Mouse (Mus musculus): ENCODE data around the gene Ttll12.

The Ttll12 gene

GRCm38 (mm10) chr15:83593702-83594512 lies 1.1 kb downstream of the Ttll12 start:
- DNase-seq (ENCODE audit: low spot score in 2 of 2): no peak

GRCm38 (mm10) chr15:83593189-83593585 lies 1.8 kb downstream of the Ttll12 start:
- DNase-seq (ENCODE audit: low spot score in 2 of 2): no peak

- no peak for DNase-seq (ENCODE audit: low spot score in 2 of 2)
Measured at GRCm38 (mm10) chr15:83592260-83593188, 2.4 kb downstream of the Ttll12 start.

GRCm38 (mm10) chr15:83591758-83592157 lies 3.2 kb downstream of the Ttll12 start:
- no peak for DNase-seq (ENCODE audit: low spot score in 2 of 2)

- no peak for DNase-seq (ENCODE audit: low spot score in 2 of 2)
Measured at GRCm38 (mm10) chr15:83590841-83591240, 4.1 kb downstream of the Ttll12 start.

- DNase-seq (ENCODE audit: low spot score in 2 of 2): no peak
Measured at GRCm38 (mm10) chr15:83584741-83585220, 10.2 kb downstream of the Ttll12 start.

- DNase-seq (ENCODE audit: low spot score in 2 of 2): no peak
Measured at GRCm38 (mm10) chr15:83583419-83584156, 11.4 kb downstream of the Ttll12 start.

- DNase-seq (ENCODE audit: low spot score in 2 of 2): no peak
Measured at GRCm38 (mm10) chr15:83582931-83583330, 12.0 kb downstream of the Ttll12 start.

GRCm38 (mm10) chr15:83576651-83577050 lies 18.3 kb downstream of the Ttll12 start:
- no peak for DNase-seq (ENCODE audit: low spot score in 2 of 2)

GRCm38 (mm10) chr15:83575543-83575942 lies 19.4 kb downstream of the Ttll12 start:
- no peak for DNase-seq (ENCODE audit: low spot score in 2 of 2)

- DNase-seq (ENCODE audit: low spot score in 2 of 2): no peak
Measured at GRCm38 (mm10) chr15:83574731-83575351, 20.1 kb downstream of the Ttll12 start.

- DNase-seq (ENCODE audit: low spot score in 2 of 2): no peak
Measured at GRCm38 (mm10) chr15:83573606-83574005, 21.4 kb downstream of the Ttll12 start.

- no peak for DNase-seq (ENCODE audit: low spot score in 2 of 2)
Measured at GRCm38 (mm10) chr15:83572132-83572531, 22.8 kb downstream of the Ttll12 start.

GRCm38 (mm10) chr15:83571636-83572035 lies 23.3 kb downstream of the Ttll12 start:
- DNase-seq (ENCODE audit: low spot score in 2 of 2): no peak

GRCm38 (mm10) chr15:83570641-83571040 lies 24.3 kb downstream of the Ttll12 start:
- DNase-seq (ENCODE audit: low spot score in 2 of 2): no peak

GRCm38 (mm10) chr15:83569682-83570081 lies 25.3 kb downstream of the Ttll12 start:
- no peak for DNase-seq (ENCODE audit: low spot score in 2 of 2)

GRCm38 (mm10) chr15:83568544-83568943 lies 26.4 kb downstream of the Ttll12 start:
- DNase-seq (ENCODE audit: low spot score in 2 of 2): no peak

GRCm38 (mm10) chr15:83567728-83568127 lies 27.2 kb downstream of the Ttll12 start:
- DNase-seq (ENCODE audit: low spot score in 2 of 2): no peak

GRCm38 (mm10) chr15:83566006-83566405 lies 29.0 kb downstream of the Ttll12 start:
- no peak for DNase-seq (ENCODE audit: low spot score in 2 of 2)

GRCm38 (mm10) chr15:83565434-83565833 lies 29.5 kb downstream of the Ttll12 start:
- no peak for DNase-seq (ENCODE audit: low spot score in 2 of 2)
